Mouse (Mus musculus): ENCODE results near the gene Gprc6a. TPM values are rescaled to one million over a fixed set of nuclear protein-coding genes. Genes with fewer than 3 reads are reported as not detected.

Gprc6a gene
- not detected in 2 replicates for polyA plus RNA-seq (2014; fragmentation: Nextera tagmentation; extraction: Ambion mirVana)

DNA sequence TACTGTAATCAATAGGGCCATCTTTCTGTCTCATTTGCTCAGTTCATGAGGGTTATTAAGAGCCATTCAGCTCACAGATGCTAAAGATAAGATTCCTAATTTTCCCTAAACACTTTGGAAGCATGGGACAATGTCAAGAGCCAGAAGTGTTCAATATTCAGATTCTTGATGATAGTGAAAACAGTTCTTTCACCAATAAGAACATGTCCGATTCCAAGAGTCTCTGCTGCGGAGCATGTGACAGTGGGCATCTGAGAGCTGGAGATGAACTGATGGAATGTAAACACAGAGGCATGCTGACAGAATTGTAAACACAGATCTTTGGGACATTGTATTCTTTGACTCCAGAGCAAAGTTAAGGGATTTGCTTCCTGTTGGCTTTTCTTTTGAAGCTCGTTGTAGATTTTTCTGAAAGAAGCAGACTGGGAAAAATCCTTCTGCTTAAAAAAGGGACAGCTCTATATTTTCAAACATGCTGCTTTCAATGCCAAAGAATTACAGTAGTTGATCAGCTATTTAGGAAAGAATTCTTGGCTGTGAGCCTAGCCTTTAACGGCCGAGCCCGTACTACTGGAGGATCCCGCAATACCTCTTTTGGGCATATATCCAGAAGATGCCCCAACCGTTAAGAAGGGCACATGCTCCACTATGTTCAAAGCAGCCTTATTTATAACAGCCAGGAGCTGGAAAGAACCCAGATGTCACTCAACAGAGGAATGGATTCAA, at the start of gene Gprc6a:
Gene Gprc6a, minus strand, starts transcription at position 51 of the 726 bp plus-strand sequence.
- H3K27me3 ChIP-seq (ENCODE audit: control insufficient read depth, insufficient read depth, low read length): no peaks in the 10 kb centered on the region
- ATAC-seq (replicated peaks; ENCODE audit: insufficient number of reproducible peaks, low FRiP score, low TSS enrichment, low read depth) (no peak), DNase-seq (ENCODE audit: low spot score) (no peak)
- H3K27ac ChIP-seq (replicated peaks; ENCODE audit: low read depth, low read length): no peak within 1 kb of the TSS
- H3K36me3 ChIP-seq (replicated peaks; ENCODE audit: control insufficient read depth, insufficient read depth, low read depth, low read length): no peaks in the 10 kb centered on the region
- no peak within 1 kb of the TSS for H3K4me2 ChIP-seq (ENCODE audit: low read depth, low read length)
- 77% methylated on average over 8 of the region's 8 CpGs for WGBS
- H3K9me3 ChIP-seq (replicated peaks; ENCODE audit: control insufficient read depth, low read length): no peaks in the 10 kb centered on the region
- no peak within 1 kb of the TSS for H3K4me3 ChIP-seq (ENCODE audit: low read depth, low read length)
- H3K4me1 ChIP-seq (ENCODE audit: control insufficient read depth, insufficient read depth, low read length): no peaks in the 10 kb centered on the region
- H3K9ac ChIP-seq (replicated peaks; ENCODE audit: low read length): no peak within 1 kb of the TSS

- Histone ChIP-seq H3K4me2 (ENCODE audit: low read depth, low read length) (peak overlapping the region; percentile 93), H3K36me3 (replicated peaks; ENCODE audit: control insufficient read depth, insufficient read depth, low read depth, low read length) (no peaks in the 10 kb centered on the region), H3K4me1 (ENCODE audit: control insufficient read depth, insufficient read depth, low read length) (no peaks in the 10 kb centered on the region), H3K4me3 (ENCODE audit: low read depth, low read length) (peak overlapping the region; percentile 31; the same call in 1 of the 2 replicates), H3K27me3 (ENCODE audit: control insufficient read depth, insufficient read depth, low read length) (peaks cover 16% of the 10 kb centered on the region), H3K9ac (replicated peaks; ENCODE audit: low read length) (no peak overlapping the region), H3K27ac (replicated peaks; ENCODE audit: low read depth, low read length) (no peak overlapping the region), H3K9me3 (replicated peaks; ENCODE audit: control insufficient read depth, low read length) (no peaks in the 10 kb centered on the region)
- WGBS: 3% methylated on average over 10 of the region's 10 CpGs
- DNase-seq (ENCODE audit: low spot score) (peak; percentile 7), ATAC-seq (replicated peaks; ENCODE audit: insufficient number of reproducible peaks, low FRiP score, low TSS enrichment, low read depth) (no peak)
Observed at GRCm38 (mm10) chr10:51678251-51678639, 47.0 kb upstream of the Gprc6a start.

DNA sequence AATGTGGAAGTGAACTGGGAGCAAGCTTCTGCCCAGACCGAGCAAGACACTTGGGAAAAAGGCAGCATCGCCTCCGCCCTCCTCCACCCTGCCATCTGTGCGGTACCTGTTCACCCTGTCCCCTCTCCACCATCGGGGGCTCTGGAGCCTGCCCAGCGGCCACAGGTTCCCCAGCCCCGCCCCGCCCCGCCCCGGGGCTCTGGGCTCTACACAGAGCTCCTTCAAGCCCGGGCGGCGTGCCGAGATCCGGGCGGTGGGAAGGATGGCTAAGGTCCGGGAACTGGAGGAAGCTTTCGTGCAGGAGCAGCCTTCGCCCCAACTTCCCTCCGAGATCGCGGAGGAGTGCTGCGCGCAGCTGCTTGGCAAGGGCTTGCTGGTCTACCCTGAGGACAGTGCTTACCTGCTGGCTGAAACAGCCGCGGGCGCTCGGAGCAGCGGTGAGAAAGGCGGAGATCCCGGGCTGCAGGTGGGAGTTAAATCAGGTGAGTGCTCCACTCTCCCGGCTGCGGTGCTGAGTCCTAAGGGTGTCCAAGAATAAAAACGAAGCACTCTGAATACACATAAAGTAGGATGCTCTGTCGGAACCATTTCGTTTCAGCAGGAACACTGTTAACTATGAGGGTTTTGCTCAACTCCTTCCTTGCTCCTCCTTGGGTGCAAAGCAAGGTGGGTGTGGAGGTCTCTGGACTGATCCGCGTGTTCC, 46.4 kb upstream of the Gprc6a start, which contains the start of gene Rfx6:
Gene Rfx6, plus strand, starts transcription at position 209 of the 703 bp plus-strand sequence.
- Histone ChIP-seq H3K4me2 (ENCODE audit: low read depth, low read length) (peak within 1 kb of the TSS; percentile 93), H3K4me1 (ENCODE audit: control insufficient read depth, insufficient read depth, low read length) (no peaks in the 10 kb centered on the region), H3K27me3 (ENCODE audit: control insufficient read depth, insufficient read depth, low read length) (peaks cover 16% of the 10 kb centered on the region), H3K36me3 (replicated peaks; ENCODE audit: control insufficient read depth, insufficient read depth, low read depth, low read length) (no peaks in the 10 kb centered on the region), H3K9ac (replicated peaks; ENCODE audit: low read length) (peak within 1 kb of the TSS; percentile 32; the same call in 1 of the 2 replicates), H3K9me3 (replicated peaks; ENCODE audit: control insufficient read depth, low read length) (no peaks in the 10 kb centered on the region), H3K4me3 (ENCODE audit: low read depth, low read length) (peak within 1 kb of the TSS; percentile 31), H3K27ac (replicated peaks; ENCODE audit: low read depth, low read length) (no peak within 1 kb of the TSS)
- DNase-seq (ENCODE audit: low spot score) (peak; percentile 36), ATAC-seq (replicated peaks; ENCODE audit: insufficient number of reproducible peaks, low FRiP score, low TSS enrichment, low read depth) (no peak; the same call in 1 of the 2 replicates)
- under 1% methylated on average over 38 of the region's 38 CpGs for WGBS

DNA sequence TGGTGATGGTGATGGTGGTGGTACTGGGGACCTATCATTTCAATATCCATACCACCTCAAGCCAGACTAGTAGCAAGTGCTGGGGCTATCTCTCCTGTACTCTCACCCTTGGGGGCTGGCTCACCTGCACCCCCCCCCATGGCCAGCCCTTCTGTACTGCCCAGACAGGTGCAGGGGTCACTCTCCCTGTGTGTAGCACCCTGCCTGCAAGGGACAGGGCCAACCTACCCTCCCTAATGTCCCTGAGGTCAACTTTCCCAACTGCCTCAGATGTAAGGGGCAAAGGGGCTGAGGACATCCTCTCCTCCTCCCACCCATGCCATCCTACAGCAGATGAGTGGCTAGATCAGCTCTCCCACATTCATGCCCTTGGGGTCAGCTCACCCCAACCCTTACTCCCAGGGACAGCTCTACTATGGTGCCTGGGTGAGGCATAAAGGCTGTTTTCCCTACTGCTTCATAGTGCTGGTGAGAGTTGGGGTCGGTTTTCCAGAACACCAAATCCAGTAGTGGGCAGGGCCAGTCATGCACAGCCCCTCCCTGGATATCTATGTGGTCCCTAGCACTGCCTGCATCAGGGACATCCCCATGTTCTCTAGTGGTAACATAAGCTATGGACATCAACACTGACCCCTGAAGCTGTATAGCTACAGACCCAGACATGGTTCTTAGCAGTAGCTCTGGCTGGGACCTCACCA, 41.0 kb upstream of the Gprc6a start:
- Histone ChIP-seq H3K27me3 (ENCODE audit: control insufficient read depth, insufficient read depth, low read length) (peaks cover 6% of the 10 kb centered on the region), H3K9ac (replicated peaks; ENCODE audit: low read length) (no peak overlapping the region), H3K4me3 (ENCODE audit: low read depth, low read length) (no peak overlapping the region), H3K4me1 (ENCODE audit: control insufficient read depth, insufficient read depth, low read length) (no peaks in the 10 kb centered on the region), H3K9me3 (replicated peaks; ENCODE audit: control insufficient read depth, low read length) (no peaks in the 10 kb centered on the region), H3K27ac (replicated peaks; ENCODE audit: low read depth, low read length) (no peak overlapping the region), H3K4me2 (ENCODE audit: low read depth, low read length) (no peak overlapping the region), H3K36me3 (replicated peaks; ENCODE audit: control insufficient read depth, insufficient read depth, low read depth, low read length) (no peaks in the 10 kb centered on the region)
- DNase-seq (ENCODE audit: low spot score) (no peak), ATAC-seq (replicated peaks; ENCODE audit: insufficient number of reproducible peaks, low FRiP score, low TSS enrichment, low read depth) (peak; percentile 48; the same call in 1 of the 2 replicates)
- WGBS: 39% methylated on average over 1 of the region's 1 CpGs

GRCm38 (mm10) chr10:51671583-51671982, 40.3 kb upstream of the Gprc6a start:
- H3K4me1 ChIP-seq (ENCODE audit: control insufficient read depth, insufficient read depth, low read length): no peaks in the 10 kb centered on the region
- no peak overlapping the region for H3K4me3 ChIP-seq (ENCODE audit: low read depth, low read length)
- ATAC-seq (replicated peaks; ENCODE audit: insufficient number of reproducible peaks, low FRiP score, low TSS enrichment, low read depth): no peak
- H3K9ac ChIP-seq (replicated peaks; ENCODE audit: low read length): no peak overlapping the region
- no peak overlapping the region for H3K27ac ChIP-seq (replicated peaks; ENCODE audit: low read depth, low read length)
- H3K27me3 ChIP-seq (ENCODE audit: control insufficient read depth, insufficient read depth, low read length): peaks cover 2% of the 10 kb centered on the region
- WGBS: 86% methylated on average over 4 of the region's 4 CpGs
- no peaks in the 10 kb centered on the region for H3K9me3 ChIP-seq (replicated peaks; ENCODE audit: control insufficient read depth, low read length)
- H3K4me2 ChIP-seq (ENCODE audit: low read depth, low read length): no peak overlapping the region
- no peaks in the 10 kb centered on the region for H3K36me3 ChIP-seq (replicated peaks; ENCODE audit: control insufficient read depth, insufficient read depth, low read depth, low read length)
- DNase-seq (ENCODE audit: low spot score): no peak

GRCm38 (mm10) chr10:51669334-51669733, 38.1 kb upstream of the Gprc6a start:
- no peak overlapping the region for H3K4me2 ChIP-seq (ENCODE audit: low read depth, low read length)
- H3K27me3 ChIP-seq (ENCODE audit: control insufficient read depth, insufficient read depth, low read length): no peaks in the 10 kb centered on the region
- H3K9ac ChIP-seq (replicated peaks; ENCODE audit: low read length): no peak overlapping the region
- ATAC-seq (replicated peaks; ENCODE audit: insufficient number of reproducible peaks, low FRiP score, low TSS enrichment, low read depth) (no peak), DNase-seq (ENCODE audit: low spot score) (no peak)
- H3K4me1 ChIP-seq (ENCODE audit: control insufficient read depth, insufficient read depth, low read length): no peaks in the 10 kb centered on the region
- no peaks in the 10 kb centered on the region for H3K9me3 ChIP-seq (replicated peaks; ENCODE audit: control insufficient read depth, low read length)
- H3K36me3 ChIP-seq (replicated peaks; ENCODE audit: control insufficient read depth, insufficient read depth, low read depth, low read length): no peaks in the 10 kb centered on the region
- H3K27ac ChIP-seq (replicated peaks; ENCODE audit: low read depth, low read length): no peak overlapping the region
- no peak overlapping the region for H3K4me3 ChIP-seq (ENCODE audit: low read depth, low read length)

DNA sequence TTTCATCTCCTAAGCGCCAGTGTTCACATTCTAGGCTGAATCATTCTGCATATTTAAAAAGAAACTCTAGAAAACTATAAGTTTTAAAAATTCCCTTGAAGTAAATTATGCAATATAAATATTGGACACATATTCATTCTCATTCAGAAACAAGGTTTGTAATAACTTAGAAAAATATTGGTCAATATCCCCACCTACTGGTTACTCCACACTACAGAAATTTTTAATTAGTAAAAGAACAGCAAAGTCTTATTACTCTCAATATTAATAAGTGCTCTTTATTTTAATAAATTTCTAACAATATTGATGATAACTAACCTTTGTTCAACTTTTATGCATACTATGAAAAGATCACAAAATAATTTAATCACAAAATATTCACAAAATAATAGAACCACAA, 26.1 kb upstream of the Gprc6a start:
- WGBS: 71% methylated on average over 1 of the region's 1 CpGs

More for the DNA sequence above, 26.1 kb upstream of the Gprc6a start:
- Histone ChIP-seq H3K9ac (replicated peaks; ENCODE audit: low read length) (no peak overlapping the region), H3K4me3 (ENCODE audit: low read depth, low read length) (no peak overlapping the region), H3K4me1 (ENCODE audit: control insufficient read depth, insufficient read depth, low read length) (no peaks in the 10 kb centered on the region), H3K36me3 (replicated peaks; ENCODE audit: control insufficient read depth, insufficient read depth, low read depth, low read length) (no peaks in the 10 kb centered on the region), H3K27ac (replicated peaks; ENCODE audit: low read depth, low read length) (no peak overlapping the region), H3K9me3 (replicated peaks; ENCODE audit: control insufficient read depth, low read length) (no peaks in the 10 kb centered on the region), H3K4me2 (ENCODE audit: low read depth, low read length) (no peak overlapping the region), H3K27me3 (ENCODE audit: control insufficient read depth, insufficient read depth, low read length) (no peaks in the 10 kb centered on the region)
- DNase-seq (ENCODE audit: low spot score): peak; percentile 7
- no peak for ATAC-seq (replicated peaks; ENCODE audit: insufficient number of reproducible peaks, low FRiP score, low TSS enrichment, low read depth)
